Mouse (Mus musculus) heart, postnatal 14 days (tissue): ENCODE measurements at regions not wholly inside any gene's neighbourhood (a gene's known extent, or its start where the extent isn't known, plus 50 kb on each side); places are given as distances from the start of the nearest gene placed in this dataset.
A peak's percentile ranks its signal among the peaks of the same experiment; 100 is the strongest.

Source experiments
- DNase-seq, 2 experiments: peaks; one replicate each; pipeline ENCODE4 v3.0.0; 2021 to 2022
- intact Hi-C: fragments of 180-260 bp; cut with DNase I; formaldehyde crosslinking; loops from one replicate; pipeline ENCODE4 v1.15.1; 2025

DNA sequence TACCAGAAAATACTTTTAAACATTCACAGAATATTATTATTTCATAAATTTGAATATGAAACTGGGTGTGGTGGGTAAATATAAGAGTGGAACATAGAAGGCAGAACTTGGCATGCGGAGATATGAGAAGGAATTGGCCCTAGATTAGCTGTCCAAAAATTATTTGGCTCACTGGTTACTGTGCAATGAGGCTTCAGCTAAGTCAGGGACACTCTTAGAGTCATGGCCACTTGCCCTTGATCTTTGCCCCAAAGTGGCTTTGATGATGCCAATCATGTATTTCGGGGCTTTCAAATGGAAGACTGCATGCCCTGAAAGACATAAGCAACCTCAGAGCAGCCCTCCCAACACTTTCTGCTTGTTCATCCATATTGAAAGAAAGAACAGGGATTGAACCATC, 76.9 kb downstream of the Pxdc1 start:
- DNase-seq: peak in 1 of 2 experiments; percentile 2
- intact Hi-C loops: no loop called here

- intact Hi-C loops: no loop called here
- no peak for DNase-seq
These were observed 77.3 kb downstream of the Pxdc1 start for GRCm38 (mm10) chr13:34575997-34576314.

DNA sequence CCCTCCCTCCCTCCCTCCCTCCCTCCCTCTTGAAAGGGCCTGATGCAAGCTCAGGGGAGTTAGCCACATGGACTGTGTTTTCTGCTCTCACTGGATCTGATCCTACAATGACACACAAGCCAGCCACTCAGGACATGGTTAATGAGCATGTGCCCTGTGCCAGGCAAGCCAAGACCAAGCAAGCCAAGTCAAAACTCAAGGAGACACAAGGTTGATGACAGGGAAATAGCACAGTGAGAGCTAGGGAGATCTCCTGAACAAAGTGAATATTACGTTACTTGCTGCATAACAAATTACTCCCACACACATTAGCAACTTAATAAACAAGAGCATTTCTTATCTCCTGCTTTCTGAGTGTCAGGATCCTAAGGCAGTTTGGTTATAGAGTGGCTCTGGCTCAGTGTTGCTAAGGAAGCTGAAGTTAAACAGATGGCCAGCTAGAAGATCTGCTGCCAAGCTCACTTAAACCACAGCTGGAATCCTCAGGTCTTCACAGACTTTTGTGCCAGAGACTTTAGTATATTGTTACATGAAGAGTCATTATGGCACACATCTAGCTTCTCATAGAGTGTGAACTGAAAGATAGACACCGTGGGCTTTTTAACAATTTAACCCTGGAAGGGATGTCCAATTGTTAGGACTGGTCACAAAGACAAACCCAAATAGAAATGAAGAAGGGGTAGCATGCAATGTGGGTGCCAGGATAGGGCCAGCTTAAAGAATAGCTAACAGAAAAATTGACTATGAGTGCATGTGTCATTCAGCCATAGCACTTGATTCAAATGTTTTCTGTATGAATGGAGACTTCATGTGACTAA, 77.9 kb downstream of the Pxdc1 start:
- intact Hi-C loops: no loop called here
- DNase-seq: peak; percentile 9 to 52

DNA sequence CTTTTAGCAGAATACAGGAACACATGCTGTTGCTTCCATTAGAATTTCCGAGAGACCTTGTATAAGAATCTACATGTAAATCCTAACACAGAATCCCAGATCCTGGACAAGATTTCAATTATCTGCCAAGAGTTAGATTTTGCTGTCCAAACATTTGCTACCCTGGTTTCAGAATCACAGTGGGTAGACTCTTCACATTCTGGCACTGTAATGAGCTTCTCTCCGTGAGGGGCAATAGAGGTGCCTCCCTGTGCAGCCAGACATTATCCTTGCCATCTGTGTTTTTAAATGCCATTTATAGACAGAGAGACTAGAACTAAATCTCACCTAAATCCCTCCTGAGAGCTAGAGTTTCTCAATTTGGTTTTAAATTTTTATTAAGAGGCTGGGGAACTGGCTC, 84.0 kb downstream of the Pxdc1 start:
- intact Hi-C loops: no loop called here
- no peak for DNase-seq

- no peak for DNase-seq
- intact Hi-C loops: no loop called here
These were observed 86.6 kb downstream of the Pxdc1 start for GRCm38 (mm10) chr13:34566687-34567086.

DNA sequence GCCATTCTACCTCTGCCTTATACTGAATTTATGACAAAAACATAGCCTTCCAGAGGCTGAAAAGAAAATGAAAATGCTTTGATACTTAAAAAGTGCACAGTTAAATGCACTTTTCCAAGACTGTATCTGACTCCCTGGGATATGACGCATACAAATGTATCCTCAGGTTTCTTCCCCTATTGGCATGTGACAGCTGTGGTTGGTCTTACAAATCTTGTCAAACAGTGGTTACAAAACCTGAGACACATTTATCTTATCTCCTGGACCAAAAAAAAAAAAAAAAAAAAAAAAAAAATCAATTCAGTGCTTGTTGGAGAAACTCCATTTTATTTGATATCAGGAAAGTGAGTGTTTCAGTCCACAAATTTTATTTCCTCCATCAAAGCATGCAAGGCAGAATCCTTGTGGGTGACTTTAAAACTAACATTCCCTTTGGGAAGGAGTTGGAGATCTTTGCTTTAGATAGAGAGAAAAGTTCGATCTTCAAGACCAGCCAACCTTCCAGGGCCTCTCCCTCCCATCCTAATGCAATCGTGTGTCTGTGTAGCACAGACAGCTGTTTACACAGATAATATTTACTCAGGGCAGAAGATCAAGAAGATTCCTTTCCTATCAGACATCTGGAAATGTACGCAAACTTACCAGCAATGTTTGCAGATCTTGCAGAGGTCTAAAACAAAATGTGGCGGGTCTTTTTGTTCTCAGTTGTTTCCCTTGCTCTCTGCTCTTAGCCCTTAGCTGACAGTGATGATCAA, 103.0 kb downstream of the Pxdc1 start:
- DNase-seq: no peak
- intact Hi-C loops: no loop called here

- DNase-seq: no peak
- intact Hi-C loops: no loop called here
These were observed 112.6 kb downstream of the Pxdc1 start for GRCm38 (mm10) chr13:34540646-34541045.

GRCm38 (mm10) chr13:34533896-34534295, 119.4 kb downstream of the Pxdc1 start:
- intact Hi-C loops: no loop called here
- no peak for DNase-seq

- DNase-seq: no peak
- intact Hi-C loops: no loop called here
These were observed 142.0 kb downstream of the Pxdc1 start for GRCm38 (mm10) chr13:34511332-34511731.

DNA sequence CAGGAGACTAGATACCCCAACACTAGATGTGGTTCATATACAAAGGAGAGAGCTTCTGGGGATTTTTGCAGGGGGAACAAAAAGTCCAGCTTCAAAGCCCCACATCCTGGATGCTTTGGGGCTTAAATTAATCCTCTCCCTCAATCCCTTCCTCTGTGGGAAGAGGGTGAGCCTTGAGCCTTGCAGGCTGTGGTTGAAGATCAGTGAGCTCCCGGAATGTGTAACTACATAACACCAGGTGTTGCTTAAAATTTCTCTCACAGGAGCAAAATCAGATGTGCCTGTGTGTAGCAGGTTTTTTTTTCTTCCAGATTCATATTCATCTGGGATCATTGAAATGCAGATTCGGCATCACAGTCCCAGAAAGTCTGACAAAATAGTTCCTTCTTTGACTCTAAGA, 146.1 kb downstream of the Pxdc1 start:
- intact Hi-C loops: no loop called here
- no peak for DNase-seq

DNA sequence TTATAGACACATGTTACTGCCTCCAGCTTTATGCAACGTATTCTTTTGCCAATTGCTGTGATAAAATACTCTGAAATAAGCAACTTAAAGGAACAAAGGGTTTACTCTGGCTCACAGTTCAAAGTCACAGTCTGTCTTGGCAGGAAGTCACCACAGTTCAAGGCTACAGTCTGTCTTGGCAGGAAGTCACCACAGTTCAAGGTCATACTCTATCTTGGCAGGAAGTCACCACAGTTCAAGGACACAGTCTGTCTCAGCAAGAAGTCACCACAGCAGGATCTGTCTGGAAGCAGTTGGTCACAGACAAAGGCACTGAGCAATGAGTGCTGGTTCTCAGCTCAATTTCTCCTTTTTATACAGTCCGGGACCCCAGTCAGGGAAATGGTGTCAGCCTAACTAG, 147.4 kb downstream of the Pxdc1 start:
- no peak for DNase-seq
- intact Hi-C loops: no loop called here

DNA sequence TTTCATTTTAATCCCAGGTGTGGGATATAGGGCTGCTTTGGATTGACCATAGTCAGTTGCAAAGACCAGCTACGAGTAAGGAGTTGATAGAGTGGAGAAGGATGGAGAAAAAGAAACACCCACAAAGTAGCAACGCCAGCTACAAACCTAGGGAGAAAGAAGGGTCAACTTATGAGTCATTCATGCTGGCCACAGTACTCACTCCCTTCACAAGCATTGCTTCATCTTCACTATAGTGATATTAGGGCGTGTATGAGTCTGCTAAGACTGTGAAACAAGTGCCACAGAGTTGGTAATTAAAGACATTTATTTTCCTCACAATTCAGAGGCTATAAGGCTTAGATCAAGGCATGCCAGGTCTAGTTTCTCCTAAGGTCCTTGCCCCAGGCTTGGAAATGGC, 148.4 kb downstream of the Pxdc1 start:
- DNase-seq: no peak

GRCm38 (mm10) chr13:34498910-34499309, 153.9 kb upstream of the Slc22a23 start:
- no peak for DNase-seq
- intact Hi-C loops: no loop called here

More for the DNA sequence above, 148.4 kb downstream of the Pxdc1 start:
- intact Hi-C loops: no loop called here

GRCm38 (mm10) chr13:34497667-34498066, 152.7 kb upstream of the Slc22a23 start:
- no peak for DNase-seq
- intact Hi-C loops: no loop called here

DNA sequence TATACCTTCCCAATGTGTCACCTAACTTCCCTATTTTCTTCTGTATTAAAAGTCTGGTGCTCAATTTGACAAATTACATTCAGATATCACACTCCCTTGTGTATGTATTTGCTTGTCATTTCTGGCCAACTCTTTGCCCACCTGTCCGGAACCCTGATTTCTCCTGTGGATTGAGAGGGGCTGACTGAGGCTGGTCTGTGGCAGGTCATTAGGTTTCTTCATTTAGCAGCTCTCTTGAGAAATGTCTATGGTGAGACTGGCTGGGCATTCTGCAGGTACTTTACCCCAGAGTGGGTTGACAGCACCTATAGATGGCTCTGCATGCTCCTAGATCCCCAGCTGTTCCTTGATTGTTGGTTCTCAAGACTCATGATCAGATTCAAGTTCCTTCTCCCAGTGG, 139.8 kb upstream of the Slc22a23 start:
- DNase-seq: no peak
- intact Hi-C loops: loop anchor here (10.0 kb wide), 1 partner anchor 150 kb away; no protein-coding TSS in a partner anchor

DNA sequence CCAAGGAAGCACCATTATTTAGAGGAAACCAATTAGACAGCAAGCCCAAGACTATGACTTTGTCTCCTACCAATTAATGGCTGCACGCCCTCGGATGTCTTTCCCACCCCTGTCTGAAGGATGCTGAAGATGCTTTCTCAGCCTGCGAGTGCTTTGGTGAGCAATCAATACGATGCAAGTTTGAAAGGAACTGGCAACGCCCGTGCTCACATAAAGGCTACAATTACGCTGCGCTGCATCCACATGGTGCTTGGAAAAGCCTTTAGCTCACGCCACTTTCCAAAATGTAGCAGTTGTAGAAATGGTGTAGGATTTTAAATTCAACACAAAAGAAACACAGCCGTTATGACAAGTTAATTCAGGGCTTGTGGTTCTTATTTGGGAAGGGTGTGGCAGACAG, 136.5 kb upstream of the Slc22a23 start:
- intact Hi-C loops: loop anchor here (10.0 kb wide), 1 partner anchor 153 kb away; no protein-coding TSS in a partner anchor

DNA sequence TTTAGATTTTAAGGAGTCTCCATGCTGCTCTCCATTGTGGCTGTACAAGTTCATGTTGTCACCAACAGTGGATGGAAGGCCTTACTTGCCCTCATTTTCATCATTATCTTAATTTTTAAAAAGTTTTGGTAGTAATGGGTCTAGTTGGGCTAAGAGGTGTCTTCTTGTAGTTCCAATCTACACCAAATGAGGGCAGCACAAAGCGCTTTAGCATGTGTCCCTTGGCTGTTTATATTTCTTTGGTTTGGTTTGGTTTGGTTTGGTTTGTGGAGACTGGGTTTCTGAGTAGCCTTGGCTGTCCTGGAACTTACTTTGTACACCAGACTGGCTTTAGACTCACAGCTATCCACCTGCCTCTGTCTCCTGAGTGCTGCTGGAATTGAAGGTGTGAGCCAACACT, 125.4 kb upstream of the Slc22a23 start:
- no peak for DNase-seq
- intact Hi-C loops: no loop called here

More for the DNA sequence above, 136.5 kb upstream of the Slc22a23 start:
- DNase-seq: no peak

GRCm38 (mm10) chr13:34469568-34469967, 124.6 kb upstream of the Slc22a23 start:
- DNase-seq: peak; percentile 55 to 67
- intact Hi-C loops: no loop called here

- DNase-seq: no peak
- intact Hi-C loops: no loop called here
These were observed 123.3 kb upstream of the Slc22a23 start for GRCm38 (mm10) chr13:34468132-34468748.

GRCm38 (mm10) chr13:34465862-34466430, 121.0 kb upstream of the Slc22a23 start:
- no peak for DNase-seq

DNA sequence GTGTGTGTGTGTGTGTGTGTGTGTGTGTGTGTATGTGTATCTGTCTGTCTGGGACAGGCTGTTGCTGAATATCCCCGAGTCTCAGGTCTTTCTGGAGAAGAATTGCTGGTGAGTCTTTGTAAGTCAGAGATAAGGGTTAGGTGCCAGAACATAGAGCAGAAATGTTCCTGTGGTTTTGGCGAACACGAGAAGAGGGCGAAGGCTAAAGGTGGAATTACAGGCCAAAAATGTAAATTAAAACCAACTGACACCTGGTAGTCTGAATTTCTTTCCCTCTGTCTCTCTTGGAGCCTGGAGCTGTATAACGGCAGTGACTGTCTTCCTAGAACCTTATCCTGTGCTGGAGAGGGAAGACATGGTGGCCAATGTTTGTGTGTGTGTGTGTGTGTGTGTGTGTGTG, 120.5 kb upstream of the Slc22a23 start:
- DNase-seq: no peak
- intact Hi-C loops: no loop called here

More at GRCm38 (mm10) chr13:34465862-34466430, 121.0 kb upstream of the Slc22a23 start:
- intact Hi-C loops: no loop called here
